Mouse (Mus musculus) left cerebral cortex, postnatal 36 days (tissue): Measurements from ENCODE around the gene Sde2. TPM values are rescaled to one million over a fixed set of nuclear protein-coding genes. Genes with fewer than 3 reads are reported as not detected.
"Not testable (repeated sequence)": the region's sequence is repeated elsewhere in the genome, so short reads cannot be mapped to it uniquely, and the experiment has no call there.

Source experiments
- DNase-seq, 2 experiments: peaks; one replicate each; pipeline ENCODE4 v3.0.0; 2021 to 2022; ENCODE audit warnings: low spot score in 2 of 2, mixed read lengths in 1 of 2
- intact Hi-C: fragments of 180-260 bp; cut with DNase I; formaldehyde crosslinking; loops from one replicate; pipeline ENCODE4 v1.15.1; 2025
- total RNA-seq, 2 experiments: library from RNA; stranded (reverse); gene quantifications; 2 replicates each; pipeline ENCODE4 v1.2.3; 2021

Gene Sde2
- total RNA-seq, 2 experiments from 2014 or later, result 20.3 to 21.9 TPM

DNA sequence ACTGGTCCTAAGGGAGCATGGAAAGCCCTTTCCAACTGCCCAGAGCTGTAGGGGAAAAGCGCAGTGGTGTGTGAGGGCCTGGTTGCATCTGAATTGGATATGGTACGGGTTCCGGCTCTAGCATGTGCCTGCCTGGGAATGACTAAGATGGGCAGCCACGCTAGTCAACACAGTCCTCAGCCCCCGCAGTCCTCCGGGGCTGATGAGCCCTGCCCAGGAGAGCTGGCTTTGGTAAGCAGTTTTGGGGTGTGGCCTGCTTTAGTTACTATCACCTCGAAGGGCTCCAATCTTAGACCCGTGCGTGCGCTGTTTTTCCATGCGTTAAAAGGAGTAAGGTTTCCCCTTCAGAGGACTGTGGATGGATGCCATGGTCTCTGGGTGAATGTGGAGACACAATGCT, 20.8 kb upstream of the Sde2 start:
- DNase-seq, result no peak
- intact Hi-C loops, result no loop called here

DNA sequence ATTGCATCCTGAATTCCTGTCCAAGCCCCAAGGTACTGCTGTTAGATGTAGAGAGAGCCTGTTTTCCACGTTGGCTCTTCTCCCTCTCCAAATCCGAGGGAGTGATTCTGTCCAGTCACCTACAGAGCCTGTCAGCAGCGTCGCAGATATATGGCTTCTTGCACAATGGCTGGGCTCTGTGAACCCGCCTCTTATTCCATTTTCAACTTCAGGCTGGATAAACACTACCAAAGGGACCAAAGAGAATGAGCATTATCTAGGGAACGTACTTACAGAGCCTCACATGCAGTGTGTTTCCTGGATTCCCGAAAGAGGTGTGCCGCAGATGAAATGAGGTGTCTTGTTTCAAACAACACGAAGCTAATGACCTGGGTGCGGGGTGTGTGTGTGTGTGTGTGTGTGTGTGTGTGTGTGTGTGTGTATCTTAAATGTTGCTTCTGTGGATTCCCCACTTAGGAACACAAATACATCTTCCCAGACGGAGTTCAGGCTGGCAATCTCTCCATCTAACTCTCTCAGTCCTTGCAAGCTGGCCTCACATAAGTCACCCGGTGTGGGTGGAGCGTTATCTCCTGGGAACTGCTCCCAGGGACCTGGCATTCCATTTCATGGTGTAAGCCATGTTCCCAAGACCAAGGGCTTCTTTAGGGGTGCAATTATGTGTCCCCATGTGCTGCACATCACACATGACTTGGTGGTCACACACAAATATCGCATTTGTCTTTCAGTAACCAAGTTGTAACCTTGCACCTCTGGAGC, 20.2 kb upstream of the Sde2 start:
- intact Hi-C loops, result no loop called here

DNA sequence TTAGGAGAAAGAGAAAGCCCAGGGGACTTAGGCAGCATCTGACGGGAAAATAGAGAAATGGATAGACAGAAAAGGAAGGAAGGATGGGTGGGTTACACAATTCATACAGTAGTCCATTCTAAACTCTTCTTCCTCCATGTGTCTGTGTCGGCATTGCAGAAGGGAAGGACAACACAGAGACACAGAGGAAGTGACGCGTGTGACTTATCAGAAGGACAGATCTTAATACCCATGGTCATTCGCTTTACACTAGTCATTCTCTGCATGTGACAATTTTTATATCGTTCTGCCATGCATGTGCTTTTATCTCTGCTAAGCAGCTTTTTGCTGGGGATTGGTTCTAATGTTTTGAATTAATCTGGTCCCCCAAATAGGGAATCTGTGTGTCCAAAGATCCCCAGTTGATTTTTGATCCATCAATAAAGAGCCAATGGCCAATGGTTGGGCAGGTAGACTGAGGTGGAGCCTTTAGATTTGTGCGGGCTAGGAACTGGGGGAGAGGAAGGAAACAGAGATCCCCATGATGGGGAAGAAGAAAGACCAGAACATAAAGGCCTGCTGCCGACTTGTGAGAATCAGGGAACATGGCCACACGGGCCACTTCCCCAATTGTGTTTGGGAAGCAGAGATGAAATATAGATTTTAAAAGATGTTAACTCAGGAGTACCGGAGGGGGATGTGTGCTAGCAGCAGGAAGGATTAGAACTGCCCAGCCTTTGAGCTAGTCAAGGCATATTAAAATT, 15.5 kb upstream of the Sde2 start:
- no peak for DNase-seq
- intact Hi-C loops, result no loop called here

More for the DNA sequence above, 20.2 kb upstream of the Sde2 start:
- DNase-seq, result no peak

GRCm38 (mm10) chr1:180836467-180836866, 14.5 kb upstream of the Sde2 start:
- DNase-seq, intact Hi-C loops: not testable (repeated sequence)

DNA sequence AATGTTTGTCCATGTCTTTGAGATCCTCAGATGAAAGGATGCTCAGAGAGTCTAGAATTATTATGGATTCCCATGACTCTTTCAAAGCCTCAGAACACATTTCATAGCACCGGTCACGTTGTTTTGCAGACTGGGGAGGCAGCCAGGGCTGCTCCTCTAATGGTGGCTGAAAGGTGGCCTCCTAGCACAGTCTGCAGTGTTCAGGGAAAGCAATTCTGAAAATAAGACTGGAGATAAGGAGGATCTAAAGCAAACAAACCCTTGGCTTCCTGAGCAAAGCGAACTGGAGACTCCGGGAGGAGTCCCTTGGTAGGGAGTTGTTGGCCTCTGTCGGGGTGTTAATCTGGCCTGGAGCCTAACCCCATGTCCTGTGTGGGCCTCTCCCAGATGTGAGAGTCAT, 13.7 kb upstream of the Sde2 start:
- intact Hi-C loops, result no loop called here
- DNase-seq, result no peak

- no peak for DNase-seq
- intact Hi-C loops, result no loop called here
Observed at GRCm38 (mm10) chr1:180838014-180838413, 12.9 kb upstream of the Sde2 start.

DNA sequence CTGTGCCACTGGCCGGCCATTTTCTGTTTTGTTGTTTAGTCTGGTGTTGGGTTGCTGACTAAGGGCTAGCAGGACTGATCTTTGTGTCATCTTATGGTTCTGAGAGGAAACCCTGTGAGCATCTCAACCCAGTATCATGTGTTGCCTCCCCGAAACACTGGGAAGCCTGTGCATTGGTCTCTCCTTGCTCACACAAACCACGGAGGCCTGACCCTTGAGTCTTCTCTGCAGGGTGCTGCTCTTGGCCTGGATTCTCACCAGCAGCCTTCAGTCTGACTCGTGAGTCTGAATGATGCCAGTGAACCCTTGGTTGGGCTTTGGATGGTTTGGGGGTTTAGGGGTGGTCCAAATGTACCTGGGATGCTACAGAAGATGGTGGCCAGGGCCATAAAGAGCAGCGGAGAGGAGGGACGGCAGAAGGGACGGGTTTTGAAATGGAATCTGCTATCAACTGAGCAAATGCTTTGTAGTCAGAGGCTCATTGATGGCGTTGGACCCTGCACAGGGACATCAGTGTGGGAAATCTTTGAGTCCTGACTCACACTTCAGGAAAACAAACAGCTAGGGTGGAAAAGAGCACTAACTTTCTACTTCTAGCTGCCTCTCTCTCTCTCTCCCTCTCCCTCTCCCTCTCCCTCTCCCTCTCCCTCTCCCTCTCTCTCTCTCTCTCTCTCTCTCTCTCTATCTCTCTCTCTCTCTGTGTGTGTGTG, 11.6 kb upstream of the Sde2 start:
- intact Hi-C loops, result no loop called here
- DNase-seq, result no peak

GRCm38 (mm10) chr1:180841561-180842300, 9.2 kb upstream of the Sde2 start:
- DNase-seq, result no peak
- intact Hi-C loops, result no loop called here

- peak; percentile 62 to 67 for DNase-seq
- intact Hi-C loops, result no loop called here
Observed at GRCm38 (mm10) chr1:180848114-180848510, 2.8 kb upstream of the Sde2 start.

- intact Hi-C loops, result no loop called here
- peak in 1 of 2 experiments; percentile 39 for DNase-seq
Observed at GRCm38 (mm10) chr1:180848511-180849241, 2.3 kb upstream of the Sde2 start.

DNA sequence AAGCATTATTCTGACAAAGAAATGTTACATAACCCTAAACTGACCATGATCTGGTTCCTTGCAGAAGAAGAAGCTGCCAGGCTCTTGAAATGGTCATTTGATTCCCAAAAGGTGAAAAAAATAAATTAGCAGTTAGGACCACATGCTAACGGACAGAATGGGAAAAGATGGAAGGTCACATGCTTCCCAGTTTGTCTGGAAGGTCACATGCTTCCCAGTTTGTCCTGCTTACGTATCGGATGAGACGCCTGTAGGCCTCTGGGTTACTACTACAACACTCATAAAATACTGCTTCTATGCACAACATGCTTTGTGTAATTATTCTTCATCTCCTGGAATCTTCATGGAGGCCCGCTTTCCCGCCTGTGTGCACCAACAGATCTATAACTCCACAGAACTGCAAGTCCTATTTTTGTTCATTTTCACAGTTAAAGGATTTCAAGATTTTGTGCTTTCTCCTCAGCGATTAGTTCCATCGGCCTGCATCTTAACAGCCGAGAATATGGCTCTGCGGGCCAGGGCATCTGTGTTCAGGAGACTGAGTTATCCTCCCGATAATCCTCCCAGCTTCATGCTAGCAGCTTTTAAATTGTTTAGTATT, 1.1 kb upstream of the Sde2 start:
- intact Hi-C loops, result loop anchor here (1.0 kb wide), 1 partner anchor 36 kb away; the partner anchor contains the start of gene H3f3a
- no peak for DNase-seq

DNA sequence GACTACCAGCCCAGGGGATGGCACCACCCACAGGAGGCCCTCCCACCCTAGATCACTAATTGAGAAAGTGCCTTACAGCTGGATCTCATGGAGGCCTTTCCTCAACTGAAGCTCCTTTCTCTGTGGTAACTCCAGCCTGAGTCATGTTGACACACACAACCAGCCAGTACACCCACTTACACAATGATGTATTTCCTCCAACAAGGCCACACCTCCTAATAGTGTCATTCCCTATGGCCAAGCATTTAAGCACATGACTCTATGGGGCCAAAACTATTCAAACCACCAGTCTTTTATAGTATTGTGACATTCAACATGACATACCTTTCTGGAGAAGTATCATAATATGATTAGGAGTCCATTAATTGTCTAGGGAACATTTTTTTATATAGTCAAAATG, 7.8 kb downstream of the Sde2 start:
- intact Hi-C loops, result no loop called here
- no peak for DNase-seq

GRCm38 (mm10) chr1:180860030-180860429, 9.1 kb downstream of the Sde2 start:
- intact Hi-C loops, result no loop called here
- no peak for DNase-seq

- peak in 1 of 2 experiments; percentile 11 for DNase-seq
- intact Hi-C loops, result no loop called here
Observed at GRCm38 (mm10) chr1:180863606-180864005, 12.7 kb downstream of the Sde2 start.

GRCm38 (mm10) chr1:180866001-180866400, 15.1 kb downstream of the Sde2 start:
- intact Hi-C loops, result no loop called here
- no peak for DNase-seq

GRCm38 (mm10) chr1:180870122-180870650, 19.3 kb downstream of the Sde2 start:
- intact Hi-C loops, result no loop called here
- DNase-seq, result no peak

DNA sequence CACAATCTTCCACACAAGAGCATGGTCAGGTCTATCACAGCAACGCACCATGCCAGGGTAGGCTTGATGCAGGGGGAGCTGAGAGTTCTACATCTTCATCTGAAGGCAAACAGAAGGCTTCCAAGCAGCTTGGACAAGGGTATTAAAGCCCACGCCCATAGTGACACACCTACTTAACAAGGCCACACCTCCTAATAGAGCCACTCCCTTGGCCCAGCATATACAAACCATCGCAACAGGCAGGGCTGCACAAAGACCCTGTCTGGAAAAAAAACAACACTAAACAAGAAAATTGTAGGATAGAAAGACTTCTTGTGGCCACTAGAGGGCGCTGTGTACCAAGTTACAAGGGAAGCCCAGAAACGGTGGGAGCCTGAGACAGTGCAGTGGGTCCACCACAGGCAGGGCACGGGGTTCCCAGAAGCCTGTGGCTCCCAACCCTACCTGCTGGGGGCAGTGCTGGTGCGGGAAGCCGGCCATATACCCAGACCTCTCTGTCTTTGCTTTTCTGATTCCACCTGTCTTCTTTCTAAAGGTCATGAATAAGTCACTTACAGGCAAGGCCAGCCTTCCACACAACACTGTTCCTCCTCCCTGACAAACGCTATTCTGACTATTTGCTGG, 23.0 kb downstream of the Sde2 start:
- peak in 1 of 2 experiments; percentile 13 for DNase-seq
- intact Hi-C loops, result no loop called here

DNA sequence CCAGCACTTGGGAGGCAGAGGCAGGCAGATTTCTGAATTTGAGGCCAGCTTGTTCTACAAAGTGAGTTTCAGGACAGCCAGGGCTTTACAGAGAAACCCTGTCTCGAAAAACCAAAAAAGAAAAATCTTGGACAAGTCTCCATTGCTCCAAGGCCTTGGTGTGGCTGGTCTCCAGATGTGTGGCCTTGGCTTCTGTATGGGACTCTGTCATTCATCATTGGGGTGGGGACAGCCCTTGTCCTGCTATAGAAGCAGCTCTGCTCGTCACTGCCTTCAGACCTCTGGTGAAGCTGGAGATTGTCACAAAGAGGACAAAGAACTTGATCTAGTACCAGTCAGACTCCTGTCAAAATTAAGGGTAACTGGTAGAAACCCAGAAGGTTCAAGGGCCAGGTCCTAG, 23.7 kb downstream of the Sde2 start:
- no peak for DNase-seq
- intact Hi-C loops, result no loop called here
